Mouse (Mus musculus): ENCODE results near the gene Igf2bp2.

DNA sequence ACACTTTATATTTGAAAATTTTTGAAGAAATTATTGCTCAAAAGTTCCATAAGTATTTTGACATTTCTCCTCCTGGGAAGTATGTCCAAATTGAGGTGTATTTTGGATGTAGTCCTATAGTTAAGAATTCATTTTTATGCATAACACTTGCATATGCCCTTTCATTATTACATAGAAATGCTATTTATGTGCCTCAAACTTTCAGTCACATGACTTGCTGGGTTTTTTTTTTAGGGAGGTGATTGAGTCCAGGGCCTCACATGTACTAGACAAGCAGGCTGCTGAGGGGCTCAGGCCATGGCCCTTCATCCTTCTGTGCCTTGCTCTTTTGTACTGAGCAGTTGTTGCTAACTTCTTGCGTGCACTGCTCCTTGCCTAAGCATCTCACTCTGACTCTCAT is 123.1 kb downstream of the Igf2bp2 start:
- TF ChIP-seq CTCF (IDR thresholded peaks at IDR 0.05; ENCODE audit: borderline replicate concordance, insufficient read depth, low read length) (no peak), POLR2A (IDR thresholded peaks at IDR 0.05; ENCODE audit: low read depth, low read length) (no peak)

Data from embryonic fibroblast, embryonic 13.5 days (primary cell).